Mouse (Mus musculus) CD4-positive naive resting alpha-beta T cell, adult 76 days (primary cell): Measurements from ENCODE around the gene Slc36a3. TPM values are rescaled to one million over a fixed set of nuclear protein-coding genes. Genes with fewer than 3 reads are reported as not detected.

Source experiments
- total RNA-seq: library from RNA; stranded (reverse); gene quantifications from one replicate; pipeline ENCODE4 v1.2.4, GENCODE M21; 2023

The Slc36a3 gene
- total RNA-seq: not detected

GRCm38 (mm10) chr11:55151608-55152007 is at the start of gene Slc36a3:
Gene Slc36a3 (minus strand): TSS chr11:55151708.

GRCm38 (mm10) chr11:55184733-55185291 is 33.3 kb upstream of the Slc36a3 start, which contains the start of gene Slc36a2:
Gene Slc36a2 (minus strand): TSS chr11:55185077.

GRCm38 (mm10) chr11:55097463-55098188 is 53.9 kb downstream of the Slc36a3 start, which contains the start of gene Gm2a:
Gene Gm2a (plus strand): TSS chr11:55098115.

GRCm38 (mm10) chr11:55077331-55078231 is 73.9 kb downstream of the Slc36a3 start, which contains the start of gene Ccdc69:
Gene Ccdc69 (minus strand): TSS chr11:55078131.

Other genes with a start within 250 kb of the Slc36a3 start
- gene Gpx3, start 249.3 kb downstream of the Slc36a3 start, total RNA-seq: 0.47 TPM
- gene Tnip1, start 188.8 kb downstream of the Slc36a3 start, total RNA-seq: 222 TPM
- 317 TPM for gene Anxa6, start 118.3 kb downstream of the Slc36a3 start, total RNA-seq
- gene Ccdc69, start 73.6 kb downstream of the Slc36a3 start, total RNA-seq: 17.0 TPM
- gene Gm2a, start 53.6 kb downstream of the Slc36a3 start, total RNA-seq: 56.1 TPM
- not detected for gene Slc36a2, start 33.4 kb upstream of the Slc36a3 start, total RNA-seq
- gene Slc36a1, start 52.6 kb upstream of the Slc36a3 start, total RNA-seq: 20.8 TPM
- gene Fat2, start 184.9 kb upstream of the Slc36a3 start, total RNA-seq: 0.12 TPM